Mouse (Mus musculus): ENCODE measurements around the gene Edf1. TPM values are rescaled to one million over a fixed set of nuclear protein-coding genes. Genes with fewer than 3 reads are reported as not detected.

The Edf1 gene
- polyA plus RNA-seq, 1 experiment from 2014 or later: 433 TPM

DNA sequence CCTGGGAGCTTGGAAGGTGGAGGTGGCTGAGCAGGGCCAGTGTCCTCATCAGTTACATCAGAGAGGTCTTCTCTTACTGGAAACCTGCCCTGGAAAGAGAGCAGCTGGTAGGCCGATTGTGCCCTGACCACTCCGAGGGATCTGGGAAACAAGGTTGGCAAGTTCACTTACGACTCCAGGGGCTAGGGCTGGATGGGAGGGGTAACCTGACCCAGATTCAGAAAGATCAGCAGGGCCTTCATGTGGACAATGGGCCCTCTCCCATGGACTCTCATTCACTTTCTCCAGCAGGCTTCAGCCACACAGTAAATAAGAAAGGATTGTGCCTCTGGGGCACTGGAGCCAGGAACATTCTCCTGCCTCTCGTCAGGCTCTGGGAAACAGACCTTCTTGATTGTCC, 27.2 kb downstream of the Edf1 start:
- Histone ChIP-seq H3K36me3 (peaks cover 53% of the 10 kb centered on the region), H3K4me2 (no peak overlapping the region), H3K27me3 (replicated peaks) (peaks cover 10% of the 10 kb centered on the region), H3K9ac (replicated peaks) (no peak overlapping the region), H3K9me3 (replicated peaks) (no peaks in the 10 kb centered on the region), H3K27ac (replicated peaks) (no peak overlapping the region), H3K4me3 (replicated peaks) (no peak overlapping the region), H3K4me1 (peaks cover 40% of the 10 kb centered on the region)
- WGBS: 82% methylated on average over 4 of the region's 4 CpGs
- no peak for ATAC-seq (ENCODE audit: low FRiP score)

DNA sequence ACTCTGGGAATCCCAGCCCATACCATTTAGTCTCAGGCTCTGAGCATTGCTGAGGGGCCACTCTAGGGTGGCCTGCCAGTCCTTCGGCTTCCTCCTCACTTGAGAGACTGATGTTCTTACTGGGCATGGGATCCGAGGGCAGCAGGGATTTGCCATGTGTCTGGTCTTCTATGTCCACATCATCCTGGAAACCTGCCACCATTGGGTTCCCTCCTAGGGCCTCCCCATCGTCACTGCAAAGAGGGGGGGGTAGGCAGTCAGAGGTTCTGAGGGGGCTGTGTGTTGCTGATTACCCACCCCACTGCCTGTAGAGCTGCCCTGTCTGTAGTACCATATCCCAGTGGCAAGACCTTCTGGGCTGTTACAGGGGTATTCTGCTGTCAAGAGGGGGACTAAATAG, 28.0 kb downstream of the Edf1 start:
- 83% methylated on average over 3 of the region's 3 CpGs for WGBS
- Histone ChIP-seq H3K27me3 (replicated peaks) (peaks cover 2% of the 10 kb centered on the region), H3K4me1 (peaks cover 33% of the 10 kb centered on the region), H3K9ac (replicated peaks) (no peak overlapping the region), H3K9me3 (replicated peaks) (no peaks in the 10 kb centered on the region), H3K4me3 (replicated peaks) (no peak overlapping the region), H3K27ac (replicated peaks) (no peak overlapping the region), H3K4me2 (no peak overlapping the region), H3K36me3 (peaks cover 60% of the 10 kb centered on the region)
- no peak for ATAC-seq (ENCODE audit: low FRiP score)

DNA sequence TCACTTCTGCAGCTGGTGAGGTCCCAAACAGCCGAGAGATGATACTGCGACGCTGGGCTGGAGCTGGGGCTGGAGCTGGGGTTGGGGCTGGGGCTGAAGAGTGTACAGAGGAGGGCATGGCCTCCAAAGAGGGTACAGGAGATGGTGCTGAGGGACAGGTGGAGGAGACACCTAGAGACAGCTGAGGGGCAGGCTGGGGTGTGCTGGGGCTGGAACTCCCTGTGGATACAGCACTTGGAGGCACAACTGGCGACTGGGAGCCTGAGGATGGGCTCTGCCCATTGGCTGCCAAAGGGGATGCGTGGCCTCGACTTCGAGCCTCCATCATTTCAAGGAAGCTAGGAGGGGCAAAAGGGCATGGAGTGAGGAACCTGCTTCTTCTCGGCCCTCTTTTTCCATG, 29.6 kb downstream of the Edf1 start:
- 94% methylated on average over 8 of the region's 8 CpGs for WGBS
- Histone ChIP-seq H3K9ac (replicated peaks) (no peak overlapping the region), H3K27me3 (replicated peaks) (no peaks in the 10 kb centered on the region), H3K4me1 (peaks cover 17% of the 10 kb centered on the region), H3K27ac (replicated peaks) (no peak overlapping the region), H3K4me2 (no peak overlapping the region), H3K9me3 (replicated peaks) (no peaks in the 10 kb centered on the region), H3K36me3 (peaks cover 77% of the 10 kb centered on the region), H3K4me3 (replicated peaks) (no peak overlapping the region)
- no peak for ATAC-seq (ENCODE audit: low FRiP score)

DNA sequence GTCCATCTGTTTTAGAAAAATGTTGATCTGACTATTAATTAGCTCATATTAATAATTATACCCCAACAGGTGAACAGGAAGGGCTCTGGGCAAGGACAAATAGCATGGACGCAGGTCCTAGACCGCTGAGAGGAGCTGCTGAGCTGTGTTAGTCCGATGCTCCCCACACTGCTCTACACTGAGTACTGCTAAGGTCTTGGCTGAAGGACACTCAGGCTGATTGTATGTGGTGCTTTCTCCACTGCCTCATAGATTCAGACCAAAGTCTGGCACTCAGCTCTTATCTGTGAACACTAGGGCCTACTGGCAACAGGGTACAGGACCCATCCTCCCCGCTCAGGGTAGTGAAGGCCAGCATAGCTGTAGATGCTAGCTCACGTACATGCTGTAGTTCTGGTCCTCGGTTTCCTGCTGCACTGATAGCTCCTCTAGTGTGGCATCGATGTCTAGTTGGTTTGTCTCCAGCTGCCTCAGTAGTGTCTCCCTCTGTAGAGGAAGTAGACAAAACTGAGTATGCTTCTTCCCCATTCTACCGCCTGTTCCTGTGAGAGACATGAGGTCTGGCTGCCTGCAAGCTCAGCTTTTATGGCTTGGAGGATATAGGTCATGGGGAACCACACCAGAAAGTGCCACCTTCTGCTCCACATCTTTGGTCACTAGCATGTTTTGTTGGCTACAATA, 30.7 kb downstream of the Edf1 start:
- no peaks in the 10 kb centered on the region for H3K9me3 ChIP-seq (replicated peaks)
- H3K4me2 ChIP-seq: no peak overlapping the region
- no peak overlapping the region for H3K4me3 ChIP-seq (replicated peaks)
- ATAC-seq (ENCODE audit: low FRiP score): no peak
- no peak overlapping the region for H3K27ac ChIP-seq (replicated peaks)
- H3K36me3 ChIP-seq: peaks cover 85% of the 10 kb centered on the region
- no peaks in the 10 kb centered on the region for H3K27me3 ChIP-seq (replicated peaks)
- 95% methylated on average over 8 of the region's 8 CpGs for WGBS
- no peak overlapping the region for H3K9ac ChIP-seq (replicated peaks)
- peaks cover 7% of the 10 kb centered on the region for H3K4me1 ChIP-seq

DNA sequence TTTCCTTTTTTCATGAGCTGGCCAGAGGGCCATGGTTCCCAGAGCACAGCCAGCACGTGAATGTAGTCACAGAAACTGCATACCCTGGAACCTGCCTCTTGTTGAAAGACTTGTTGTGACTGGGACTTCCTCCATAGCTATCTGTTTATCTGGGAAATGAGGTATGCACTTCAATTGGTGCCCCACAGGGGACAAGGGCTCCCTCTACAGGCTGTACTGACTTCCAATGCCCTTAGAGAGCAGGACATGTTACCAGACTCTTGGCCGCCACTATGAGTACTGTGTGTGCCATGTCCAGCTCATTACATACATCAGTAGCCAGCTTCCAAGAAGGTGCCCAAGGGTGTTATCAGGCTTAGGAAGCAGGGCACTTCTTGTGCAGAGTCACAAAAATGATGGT, 34.2 kb downstream of the Edf1 start:
- ATAC-seq (ENCODE audit: low FRiP score): no peak
- H3K4me3 ChIP-seq (replicated peaks): no peak overlapping the region
- no peaks in the 10 kb centered on the region for H3K27me3 ChIP-seq (replicated peaks)
- H3K9me3 ChIP-seq (replicated peaks): no peaks in the 10 kb centered on the region
- no peak overlapping the region for H3K9ac ChIP-seq (replicated peaks)
- H3K27ac ChIP-seq (replicated peaks): no peak overlapping the region
- no peak overlapping the region for H3K4me2 ChIP-seq
- 86% methylated on average over 2 of the region's 2 CpGs for WGBS
- peaks cover 89% of the 10 kb centered on the region for H3K36me3 ChIP-seq
- no peaks in the 10 kb centered on the region for H3K4me1 ChIP-seq

DNA sequence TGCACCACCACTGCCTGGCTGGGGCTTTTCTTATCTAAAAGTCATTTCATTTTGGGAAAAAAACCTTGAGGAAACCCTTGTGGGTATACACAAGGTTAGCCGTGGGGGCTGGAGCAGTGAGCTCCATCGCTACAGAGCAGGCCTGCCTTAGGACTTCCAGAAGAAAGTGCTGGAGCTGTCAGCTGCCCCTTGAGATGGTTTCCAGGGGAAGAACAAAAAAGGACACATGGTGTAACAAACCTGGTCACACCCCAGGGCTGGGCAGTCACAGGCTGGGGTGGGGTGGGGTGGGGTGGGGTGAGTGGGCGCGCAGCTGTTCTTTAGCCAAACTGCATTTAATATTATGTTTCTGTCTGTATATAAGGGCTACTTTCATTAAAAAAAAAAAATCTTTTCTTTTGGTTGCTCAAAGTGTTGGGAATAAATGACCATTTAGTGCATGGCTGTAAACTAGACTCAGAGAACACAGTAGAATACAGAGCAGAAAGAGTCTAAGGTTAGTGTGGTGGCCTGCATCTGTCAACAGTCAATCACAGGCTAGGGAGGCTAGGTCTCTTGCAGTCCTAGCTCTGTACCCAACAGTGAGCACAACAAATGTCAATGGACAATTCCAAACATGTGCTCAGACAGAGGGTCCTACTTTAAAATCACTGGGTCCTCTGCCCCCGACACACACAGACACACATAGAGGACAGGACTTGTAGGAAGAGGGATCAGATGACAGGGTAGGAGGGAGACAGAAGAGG, 39.3 kb downstream of the Edf1 start:
- Histone ChIP-seq H3K4me1 (no peaks in the 10 kb centered on the region), H3K27ac (replicated peaks) (no peak overlapping the region), H3K9me3 (replicated peaks) (no peaks in the 10 kb centered on the region), H3K4me2 (no peak overlapping the region), H3K36me3 (peaks cover 93% of the 10 kb centered on the region), H3K9ac (replicated peaks) (no peak overlapping the region), H3K4me3 (replicated peaks) (no peak overlapping the region), H3K27me3 (replicated peaks) (no peaks in the 10 kb centered on the region)
- 96% methylated on average over 5 of the region's 5 CpGs for WGBS
- ATAC-seq (ENCODE audit: low FRiP score): no peak

DNA sequence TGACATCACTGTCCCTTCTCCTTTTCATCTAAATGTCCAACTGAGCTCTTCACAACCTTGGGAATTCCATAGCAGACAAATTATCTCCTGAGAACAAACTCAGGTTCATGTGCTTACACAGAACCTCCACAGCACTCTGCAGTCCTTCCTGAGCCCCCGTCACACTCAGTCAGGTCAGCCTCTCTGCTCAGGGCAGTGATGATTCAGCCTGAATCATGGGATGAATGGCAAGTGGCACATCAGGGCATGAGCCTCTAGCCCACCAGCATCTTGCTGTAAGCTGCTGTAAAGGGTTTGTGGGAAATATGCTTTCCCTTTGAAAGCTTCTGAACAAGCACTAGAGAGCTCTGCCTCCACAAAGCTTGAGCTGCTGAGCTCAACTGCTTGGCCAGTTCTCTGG, 41.1 kb downstream of the Edf1 start:
- H3K36me3 ChIP-seq: peaks cover 84% of the 10 kb centered on the region
- WGBS: 98% methylated on average over 1 of the region's 1 CpGs
- no peak for ATAC-seq (ENCODE audit: low FRiP score)

DNA sequence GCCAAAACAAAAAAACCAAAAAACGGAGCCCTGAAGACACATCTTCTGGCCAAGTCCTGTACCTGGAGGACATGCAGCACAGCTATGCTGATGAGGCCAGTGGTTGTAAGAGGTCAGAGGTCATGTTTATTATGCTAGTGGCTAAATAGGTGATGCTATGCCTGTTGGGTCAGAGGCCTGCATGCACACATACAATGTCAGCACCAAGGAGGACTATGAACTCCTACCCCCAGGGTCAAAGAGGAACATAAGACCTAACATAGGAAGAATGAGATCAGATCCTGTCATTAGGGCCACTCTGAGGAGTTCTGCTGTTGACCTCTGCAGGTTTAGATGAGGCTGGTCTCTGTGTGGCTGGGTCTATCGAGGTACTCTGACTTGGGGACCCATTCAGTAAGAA, 42.4 kb downstream of the Edf1 start:
- Histone ChIP-seq H3K4me3 (replicated peaks) (no peak overlapping the region), H3K4me2 (no peak overlapping the region), H3K4me1 (no peaks in the 10 kb centered on the region), H3K9me3 (replicated peaks) (no peaks in the 10 kb centered on the region), H3K27ac (replicated peaks) (no peak overlapping the region), H3K27me3 (replicated peaks) (no peaks in the 10 kb centered on the region), H3K9ac (replicated peaks) (no peak overlapping the region), H3K36me3 (peaks cover 76% of the 10 kb centered on the region)
- ATAC-seq (ENCODE audit: low FRiP score): no peak
- 90% methylated on average over 2 of the region's 2 CpGs for WGBS

More for the DNA sequence above, 41.1 kb downstream of the Edf1 start:
- Histone ChIP-seq H3K4me1 (no peaks in the 10 kb centered on the region), H3K4me2 (no peak overlapping the region), H3K9ac (replicated peaks) (no peak overlapping the region), H3K9me3 (replicated peaks) (no peaks in the 10 kb centered on the region), H3K27me3 (replicated peaks) (no peaks in the 10 kb centered on the region), H3K4me3 (replicated peaks) (no peak overlapping the region), H3K27ac (replicated peaks) (no peak overlapping the region)

DNA sequence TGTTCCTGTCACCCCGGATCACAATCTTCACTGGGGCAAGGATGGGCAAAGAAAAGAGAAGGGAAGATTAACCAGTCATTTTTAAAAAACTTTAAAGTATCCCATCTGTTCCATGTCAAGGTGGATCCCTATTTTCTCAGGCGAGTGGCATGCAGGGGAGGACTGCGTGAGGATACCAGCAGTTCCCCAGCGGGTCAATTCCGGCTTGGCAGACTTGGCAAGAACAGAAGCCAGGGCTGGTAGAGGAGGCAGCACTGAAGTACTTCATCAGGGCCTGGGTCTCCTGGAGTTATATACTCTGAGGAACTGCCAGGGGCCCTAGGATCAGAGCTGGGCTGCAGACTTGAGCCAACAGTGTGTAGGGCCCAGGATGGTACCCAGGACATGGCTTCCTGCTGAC, 44.9 kb downstream of the Edf1 start:
- Histone ChIP-seq H3K4me2 (no peak overlapping the region), H3K9me3 (replicated peaks) (no peaks in the 10 kb centered on the region), H3K27me3 (replicated peaks) (no peaks in the 10 kb centered on the region), H3K27ac (replicated peaks) (no peak overlapping the region), H3K36me3 (peaks cover 53% of the 10 kb centered on the region), H3K4me1 (peaks cover 19% of the 10 kb centered on the region), H3K4me3 (replicated peaks) (no peak overlapping the region), H3K9ac (replicated peaks) (no peak overlapping the region)
- 95% methylated on average over 5 of the region's 5 CpGs for WGBS
- no peak for ATAC-seq (ENCODE audit: low FRiP score)

DNA sequence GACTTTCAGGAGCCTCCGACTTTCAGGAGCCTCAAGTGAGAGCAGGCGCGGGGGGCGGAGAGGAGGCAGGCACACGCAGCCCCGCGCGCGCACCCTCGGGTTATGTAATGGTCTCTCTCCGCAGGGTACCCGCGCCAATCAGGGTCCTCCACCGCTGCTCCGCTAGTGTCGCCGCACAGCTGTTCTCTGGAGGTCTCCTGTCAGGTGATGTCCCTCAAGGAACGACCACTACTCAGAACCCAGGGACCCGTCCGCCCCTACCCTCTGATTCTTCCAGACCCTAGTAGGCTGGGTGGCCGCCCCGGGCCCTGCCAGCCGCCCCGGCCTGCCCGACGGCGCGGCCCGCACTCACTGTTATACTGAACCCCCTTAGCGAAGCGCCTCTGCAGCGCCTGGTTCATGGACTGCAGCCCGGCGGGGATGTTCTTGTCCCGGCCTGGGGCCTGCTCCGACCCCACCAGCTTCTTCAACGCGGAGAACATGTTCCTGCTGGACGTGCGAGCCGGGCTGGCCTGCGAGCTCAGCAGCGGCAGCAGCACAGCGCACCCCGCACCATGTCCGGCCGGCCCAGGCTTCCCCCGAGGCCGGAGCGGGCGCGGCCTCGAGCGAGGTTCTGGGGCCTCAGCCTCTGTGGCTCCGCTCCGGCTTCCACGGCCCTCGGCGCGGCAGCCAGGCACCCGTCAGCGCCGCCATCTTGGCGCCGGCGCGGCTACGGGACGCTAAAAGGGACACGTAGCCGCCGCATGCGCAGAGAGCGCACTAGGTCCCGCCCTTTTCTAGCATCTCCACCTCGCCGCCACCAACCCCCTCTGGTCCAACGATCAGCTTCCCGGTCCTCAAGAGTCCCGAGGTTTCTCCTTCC, 50.3 kb downstream of the Edf1 start, which contains the start of gene Rabl6:
TSS of gene Rabl6 (minus strand) at position 761 of the 862 bp plus-strand sequence.
- Histone ChIP-seq H3K4me1 (peaks cover 30% of the 10 kb centered on the region), H3K9me3 (replicated peaks) (no peaks in the 10 kb centered on the region), H3K36me3 (no peaks in the 10 kb centered on the region), H3K9ac (replicated peaks) (peak within 1 kb of the TSS; percentile 99), H3K27me3 (replicated peaks) (no peaks in the 10 kb centered on the region), H3K27ac (replicated peaks) (peak within 1 kb of the TSS; percentile 94), H3K4me3 (replicated peaks) (peak within 1 kb of the TSS; percentile 96), H3K4me2 (peak within 1 kb of the TSS; percentile 65)
- ATAC-seq (ENCODE audit: low FRiP score): peak; percentile 93
- under 1% methylated on average over 80 of the region's 80 CpGs for WGBS

DNA sequence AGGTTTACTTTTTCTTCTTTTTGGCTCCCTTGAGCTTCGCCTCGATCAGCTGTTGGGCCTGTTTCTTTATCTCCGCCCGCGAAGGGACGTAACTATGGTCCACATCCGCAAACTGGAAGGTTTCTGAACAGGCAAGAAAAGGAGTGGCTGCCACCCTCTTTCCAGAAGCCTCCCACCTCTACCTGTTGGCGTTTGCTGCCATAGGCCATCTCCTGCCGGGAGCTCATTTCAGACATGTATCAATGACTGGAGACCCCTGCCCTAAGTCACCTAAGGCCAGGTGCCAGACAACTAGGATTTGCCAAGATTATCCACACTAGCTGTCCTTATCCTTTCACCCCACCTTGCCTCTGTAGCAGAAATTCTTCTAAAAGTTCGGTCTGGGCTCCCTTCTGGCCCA, 51.0 kb downstream of the Edf1 start:
- H3K27ac ChIP-seq (replicated peaks): peak overlapping the region; percentile 94

More for the DNA sequence above, 51.0 kb downstream of the Edf1 start:
- 67% methylated on average over 10 of the region's 10 CpGs for WGBS
- Histone ChIP-seq H3K36me3 (no peaks in the 10 kb centered on the region), H3K4me1 (peaks cover 30% of the 10 kb centered on the region), H3K27me3 (replicated peaks) (0 out of 2 replicates have a peak, but pooled peaks cover 4% of the 10 kb centered on the region), H3K4me2 (peak overlapping the region; percentile 65), H3K9ac (replicated peaks) (peak overlapping the region; percentile 29; the same call in 1 of the 2 replicates), H3K9me3 (replicated peaks) (no peaks in the 10 kb centered on the region), H3K4me3 (replicated peaks) (peak overlapping the region; percentile 96)
- ATAC-seq (ENCODE audit: low FRiP score): peak; percentile 26
